Mouse (Mus musculus) kidney, embryonic 16.5 days (tissue): Measurements from ENCODE around the gene Invs. TPM values are rescaled to one million over a fixed set of nuclear protein-coding genes. Genes with fewer than 3 reads are reported as not detected.
A peak's percentile ranks its signal among the peaks of the same experiment; 100 is the strongest.

Experiments used
- ATAC-seq: fragments of 200-750 bp; cut with Nextera tagmentation; 2 replicates; pipeline ENCODE4 v1.8.0; 2017; ENCODE audit warnings: moderate TSS enrichment; ENCODE audit not compliant: low FRiP score, low TSS enrichment
- H3K27ac ChIP-seq: fragments of 300-500 bp; sonication (generic); 2 replicates; pipeline ENCODE4 v1.5.1; 2014; ENCODE audit warnings: low read length
- H3K27me3 ChIP-seq: fragments of 300-500 bp; sonication (generic); 2 replicates; pipeline ENCODE4 v1.6.1; 2014; ENCODE audit warnings: low read length, control low read depth, mixed read lengths; ENCODE audit not compliant: insufficient read depth
- H3K36me3 ChIP-seq: fragments of 300-500 bp; sonication (generic); 2 replicates; pipeline ENCODE4 v1.6.1; 2014; ENCODE audit warnings: low read length, control low read depth, mixed read lengths; ENCODE audit not compliant: insufficient read depth
- H3K4me1 ChIP-seq: fragments of 300-500 bp; sonication (generic); 2 replicates; pipeline ENCODE4 v1.6.1; 2014; ENCODE audit warnings: low read length, control low read depth, mixed read lengths; ENCODE audit not compliant: insufficient read depth
- H3K4me2 ChIP-seq: fragments of 300-500 bp; sonication (generic); replicated peaks from 2 replicates; pipeline ENCODE4 v1.6.1; 2014; ENCODE audit warnings: low read depth, low read length
- H3K4me3 ChIP-seq: fragments of 300-500 bp; sonication (generic); 2 replicates; pipeline ENCODE4 v1.5.1; 2014; ENCODE audit warnings: mild to moderate bottlenecking, low read length
- H3K9ac ChIP-seq: fragments of 300-500 bp; sonication (generic); replicated peaks from 2 replicates; pipeline ENCODE4 v1.6.1; 2014; ENCODE audit warnings: low read length
- H3K9me3 ChIP-seq: fragments of 300-500 bp; sonication (generic); 2 replicates; pipeline ENCODE4 v1.6.1; 2016; ENCODE audit warnings: low read length, control low read depth
- WGBS: fragments of 180-500 bp; shearing (Covaris S2); extraction: QIAGEN DNeasy Blood & Tissue Kit; methylation state at CpG from one replicate; pipeline ENCODE4 v1.1.7; 2014; 5-methylcytosine and 5-hydroxymethylcytosine counted together
- polyA plus RNA-seq: library from polyadenylated mRNA; unstranded; fragments of >200 nt; fragmentation: Nextera tagmentation; extraction: Ambion mirVana; gene quantifications from 2 replicates; pipeline ENCODE4 v1.2.1, GENCODE M21; 2015

Gene Invs
- polyA plus RNA-seq, 1 experiment from 2014 or later = 10.1 TPM

- H3K36me3 ChIP-seq = peaks cover 1% of the 10 kb centered on the region
- peak overlapping the region; percentile 96; the same call in 1 of the 2 replicates for H3K9ac ChIP-seq
- no peaks in the 10 kb centered on the region for H3K27me3 ChIP-seq
- no peak; the same call in 1 of the 2 replicates for ATAC-seq
- peaks cover 13% of the 10 kb centered on the region for H3K4me1 ChIP-seq
- 87% methylated on average over 2 of the region's 2 CpGs for WGBS
- H3K4me3 ChIP-seq = peak overlapping the region; percentile 98
- H3K27ac ChIP-seq = peak overlapping the region; percentile 58; the same call in 1 of the 2 replicates
- peaks cover under 1% of the 10 kb centered on the region; the same call in 1 of the 2 replicates for H3K9me3 ChIP-seq
- peak overlapping the region; percentile 77 for H3K4me2 ChIP-seq
These were observed 194.1 kb downstream of the Invs start for GRCm38 (mm10) chr4:48473651-48474011.

DNA sequence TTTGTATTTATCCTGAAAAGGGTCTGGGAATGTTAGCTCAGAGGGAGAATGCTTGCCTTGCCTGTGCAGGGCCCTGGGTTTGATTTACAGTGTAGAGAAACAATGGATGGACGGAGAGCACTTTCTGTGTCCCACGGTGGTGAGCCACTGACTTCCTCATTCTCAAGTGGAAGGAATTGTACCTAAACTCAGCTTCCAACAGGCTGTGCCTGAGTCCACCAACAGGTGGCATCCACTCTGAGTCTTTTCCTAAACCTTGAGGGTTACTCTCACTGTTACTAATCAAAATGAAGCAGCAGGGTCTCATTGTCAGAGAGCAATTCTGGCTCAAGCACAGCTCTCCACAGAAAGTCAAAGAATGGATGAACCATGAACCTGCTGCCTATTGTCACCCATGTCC is 201.7 kb downstream of the Invs start:
- WGBS = 8% methylated on average over 2 of the region's 2 CpGs
- no peak overlapping the region for H3K27ac ChIP-seq
- no peak overlapping the region for H3K9ac ChIP-seq
- peaks cover 5% of the 10 kb centered on the region; the same call in 1 of the 2 replicates for H3K9me3 ChIP-seq
- H3K4me3 ChIP-seq = no peak overlapping the region
- no peaks in the 10 kb centered on the region for H3K27me3 ChIP-seq
- no peak for ATAC-seq
- H3K4me1 ChIP-seq = no peaks in the 10 kb centered on the region
- no peak overlapping the region for H3K4me2 ChIP-seq
- no peaks in the 10 kb centered on the region for H3K36me3 ChIP-seq

Other genes starting within 250 kb of the Invs start
- 0.10 TPM in 1 of 2 replicates, not detected in the other for gene Nr4a3, start 234.6 kb upstream of the Invs start, polyA plus RNA-seq
- gene Stx17, start 154.8 kb upstream of the Invs start, polyA plus RNA-seq = 22.3 and 23.6 TPM in 2 replicates
- gene Erp44, start 202 bp upstream of the Invs start, polyA plus RNA-seq = 103 and 106 TPM in 2 replicates
- 56.9 and 57.5 TPM in 2 replicates for gene Tex10, start 193.7 kb downstream of the Invs start, polyA plus RNA-seq